Mouse (Mus musculus): ENCODE measurements around the gene Mrpl33.

GRCm38 (mm10) chr5:31680183-31680582 lies 83.4 kb downstream of the Mrpl33 start:
- TF ChIP-seq CTCF (IDR thresholded peaks at IDR 0.05; ENCODE audit: low read depth, low read length) (no peak), POLR2A (IDR thresholded peaks at IDR 0.05; ENCODE audit: borderline replicate concordance, low read depth, low read length) (no peak)

Measured in bone marrow macrophage, adult 2 months (primary cell).